Comparison of ENCODE assay signal across 22 mouse cellular contexts in genomic region chr7:101014985-101015384, GRCm38 (mm10). TPM values are rescaled to one million over a fixed set of nuclear protein-coding genes. Genes with fewer than 3 reads are reported as not detected.
DNase-seq lines count a peak whose midpoint lies in the region; ATAC-seq and TF ChIP-seq lines count a peak whose summit lies in the region.
"Had no signal": no experiment of that assay in that cellular context is flagged by ENCODE, and none has a peak within 500 bp of the region (broad histone marks: within the 10 kb centered on the region; RNA-seq: fewer than 3 reads in every experiment).

No protein-coding gene starts in this region.

- peak; percentile 55 for DNase-seq in gastrocnemius, adult 2 months
- DNase-seq in gastrocnemius, postnatal 10 days = no peak
- DNase-seq in heart, embryonic 10.5 days (ENCODE audit: low spot score) = no peak
- no peak for DNase-seq in heart, postnatal 10 days
- DNase-seq in midbrain, embryonic 11.5 days (ENCODE audit: low spot score, missing footprints) = peak; percentile 77
- no peak for DNase-seq in midbrain, embryonic 10.5 days (ENCODE audit: low spot score)
- no peak for DNase-seq in neural tube, embryonic 10.5 days (ENCODE audit: extremely low spot score, low spot score)
- DNase-seq: adrenal gland, adult 2 months; adrenal gland, adult 8-10 months; adrenal gland, postnatal 10 days; adrenal gland, postnatal 14 days; adrenal gland, postnatal 25 days; adrenal gland, postnatal 36 days; B cell, adult 2 months; cerebellum, adult 11 months; cerebellum, adult 11-12 months had no signal

- ATAC-seq in midbrain, embryonic 11.5 days (ENCODE audit: low FRiP score) = no peak
- no peak for ATAC-seq in neural tube, embryonic 13.5 days (ENCODE audit: low read depth)
- ATAC-seq: activated CD4-positive, CD25-positive, alpha-beta regulatory T cell, adult 4 months; CD4-positive, CD25-positive, alpha-beta regulatory T cell, adult 4 months; Patski had no signal

- no peak overlapping the region for H3K4me3 ChIP-seq in gastrocnemius, adult 2 months
- H3K4me3 ChIP-seq in heart, embryonic 10.5 days = no peak overlapping the region
- no peak overlapping the region for H3K4me3 ChIP-seq in midbrain, embryonic 11.5 days (ENCODE audit: low read depth, low read length)
- no peak overlapping the region for H3K4me3 ChIP-seq in midbrain, embryonic 10.5 days
- H3K4me3 ChIP-seq in neural tube, embryonic 13.5 days = no peak overlapping the region

- H3K9ac ChIP-seq in midbrain, embryonic 11.5 days (ENCODE audit: low read length) = no peak overlapping the region
- H3K9ac ChIP-seq in neural tube, embryonic 13.5 days = no peak overlapping the region

- no peak overlapping the region for H3K4me2 ChIP-seq in midbrain, embryonic 11.5 days
- no peak overlapping the region for H3K4me2 ChIP-seq in neural tube, embryonic 13.5 days

- 65% methylated on average over 1 of the region's 1 CpGs for WGBS in heart, embryonic 10.5 days
- WGBS in midbrain, embryonic 11.5 days = 83% methylated on average over 1 of the region's 1 CpGs
- 67% methylated on average over 1 of the region's 1 CpGs for WGBS in midbrain, embryonic 10.5 days
- WGBS in neural tube, embryonic 13.5 days = 56% methylated on average over 1 of the region's 1 CpGs

- H3K27ac ChIP-seq in gastrocnemius, adult 2 months = peak overlapping the region; percentile 56
- H3K27ac ChIP-seq in heart, embryonic 10.5 days = 0 out of 2 replicates have a peak overlapping the region, but pooled peaks have one; percentile 0
- H3K27ac ChIP-seq in midbrain, embryonic 11.5 days (ENCODE audit: low read depth, low read length) = no peak overlapping the region
- no peak overlapping the region for H3K27ac ChIP-seq in midbrain, embryonic 10.5 days (replicated peaks)
- H3K27ac ChIP-seq in neural tube, embryonic 13.5 days (replicated peaks) = 0 out of 2 replicates have a peak overlapping the region, but pooled peaks have one; percentile 0

- H3K27me3 ChIP-seq in heart, embryonic 10.5 days (ENCODE audit: insufficient read depth, poor library complexity, severe bottlenecking) = peaks cover 66% of the 10 kb centered on the region
- peaks cover 40% of the 10 kb centered on the region for H3K27me3 ChIP-seq in midbrain, embryonic 11.5 days (ENCODE audit: control insufficient read depth, insufficient read depth, low read length)
- peaks cover 56% of the 10 kb centered on the region for H3K27me3 ChIP-seq in midbrain, embryonic 10.5 days (ENCODE audit: low read depth, poor library complexity, severe bottlenecking)
- peaks cover 55% of the 10 kb centered on the region for H3K27me3 ChIP-seq in neural tube, embryonic 13.5 days
- H3K27me3 ChIP-seq: Patski had no signal

- intact Hi-C loops in gastrocnemius, adult 2 months (cut with DNase I) = no loop called here
- intact Hi-C loops in heart, postnatal 10 days (cut with DNase I) = no loop called here

- H3K4me1 ChIP-seq in heart, embryonic 10.5 days = peaks cover 20% of the 10 kb centered on the region
- 0 out of 2 replicates have a peak, but pooled peaks cover 5% of the 10 kb centered on the region for H3K4me1 ChIP-seq in midbrain, embryonic 11.5 days (ENCODE audit: control insufficient read depth, insufficient read depth, low read length)
- peaks cover 26% of the 10 kb centered on the region for H3K4me1 ChIP-seq in midbrain, embryonic 10.5 days
- H3K4me1 ChIP-seq in neural tube, embryonic 13.5 days (replicated peaks) = peaks cover 41% of the 10 kb centered on the region

- TF ChIP-seq CTCF in gastrocnemius, adult 2 months (IDR thresholded peaks at IDR 0.05) = no peak

- H3K36me3 ChIP-seq in heart, embryonic 10.5 days = no peaks in the 10 kb centered on the region
- H3K36me3 ChIP-seq in midbrain, embryonic 11.5 days (ENCODE audit: control insufficient read depth, insufficient read depth, low read length) = no peaks in the 10 kb centered on the region
- H3K36me3 ChIP-seq in midbrain, embryonic 10.5 days = no peaks in the 10 kb centered on the region
- H3K36me3 ChIP-seq in neural tube, embryonic 13.5 days = no peaks in the 10 kb centered on the region
- H3K36me3 ChIP-seq: G1E had no signal

- no peaks in the 10 kb centered on the region for H3K9me3 ChIP-seq in heart, embryonic 10.5 days
- H3K9me3 ChIP-seq in midbrain, embryonic 11.5 days (ENCODE audit: control insufficient read depth, low read length) = no peaks in the 10 kb centered on the region
- no peaks in the 10 kb centered on the region for H3K9me3 ChIP-seq in midbrain, embryonic 10.5 days (replicated peaks)
- H3K9me3 ChIP-seq in neural tube, embryonic 13.5 days = no peaks in the 10 kb centered on the region
- H3K9me3 ChIP-seq: G1E had no signal

RNA-seq across cellular contexts. Expression of gene P2ry2, which starts 2.3 kb away (rescaled TPM):
- total RNA-seq in gastrocnemius, adult 2 months (2021) = 10 to 100 TPM; 29.5 to 41.7 TPM
- 10 to 100 TPM; 56.5 to 57.9 TPM for total RNA-seq in gastrocnemius, postnatal 10 days (2021)
- 1.0 and 1.1 TPM in 2 replicates for polyA plus RNA-seq in heart, embryonic 10.5 days (2016; fragmentation: Nextera tagmentation; extraction: Ambion mirVana)
- total RNA-seq in heart, postnatal 10 days (2021) = 10 to 100 TPM; 13.5 to 15.8 TPM
- 0.07 TPM in 1 of 2 replicates, not detected in the other for polyA plus RNA-seq in midbrain, embryonic 11.5 days (2014; fragmentation: Nextera tagmentation; extraction: Ambion mirVana)
- polyA plus RNA-seq in midbrain, embryonic 10.5 days (2016; fragmentation: Nextera tagmentation; extraction: Ambion mirVana) = 0.22 TPM in 2 replicates
- polyA plus RNA-seq in neural tube, embryonic 13.5 days (2015; fragmentation: Nextera tagmentation; extraction: Ambion mirVana) = 0.51 and 1.5 TPM in 2 replicates
- polyA plus RNA-seq: CD4-positive, CD25-positive, alpha-beta regulatory T cell, adult 4 months; G1E had no signal

RNA-seq across cellular contexts. Expression of gene P2ry6, which starts 40.5 kb away (rescaled TPM):
- total RNA-seq in gastrocnemius, adult 2 months (2021) = 1 to 10 TPM in 1 of 2 experiments, under 1 TPM in 1; 0.82 to 1.4 TPM
- 1 to 10 TPM; 2.3 to 4.0 TPM for total RNA-seq in gastrocnemius, postnatal 10 days (2021)
- polyA plus RNA-seq in heart, embryonic 10.5 days (2016; fragmentation: Nextera tagmentation; extraction: Ambion mirVana) = 0.97 and 1.2 TPM in 2 replicates
- 1 to 10 TPM; 3.7 to 3.9 TPM for total RNA-seq in heart, postnatal 10 days (2021)
- polyA plus RNA-seq in midbrain, embryonic 11.5 days (2014; fragmentation: Nextera tagmentation; extraction: Ambion mirVana) = 1.6 and 2.4 TPM in 2 replicates
- 1.8 and 2.4 TPM in 2 replicates for polyA plus RNA-seq in midbrain, embryonic 10.5 days (2016; fragmentation: Nextera tagmentation; extraction: Ambion mirVana)
- 3.6 and 3.9 TPM in 2 replicates for polyA plus RNA-seq in neural tube, embryonic 13.5 days (2015; fragmentation: Nextera tagmentation; extraction: Ambion mirVana)
- total RNA-seq: MEL had no signal
- polyA plus RNA-seq: CD4-positive, CD25-positive, alpha-beta regulatory T cell, adult 4 months had no signal

Comparison
In these comparisons a context has a peak if more than half of its experiments do, and no peak if none do; other contexts are left out.
1. DNase-seq: peak in gastrocnemius, adult 2 months (single experiment) and midbrain, embryonic 11.5 days (single experiment); none in gastrocnemius, postnatal 10 days (single experiment), heart, embryonic 10.5 days (single experiment), heart, postnatal 10 days (0 of 2), midbrain, embryonic 10.5 days (single experiment) and neural tube, embryonic 10.5 days (single experiment).
2. H3K27ac ChIP-seq: peak in gastrocnemius, adult 2 months (single experiment), heart, embryonic 10.5 days (single experiment) and neural tube, embryonic 13.5 days (single experiment); none in midbrain, embryonic 11.5 days (single experiment) and midbrain, embryonic 10.5 days (single experiment).